Mouse (Mus musculus) erythroblast, embryonic 14.5 days (primary cell): ENCODE measurements at regions not wholly inside any gene's neighbourhood (a gene's known extent, or its start where the extent isn't known, plus 50 kb on each side); places are given as distances from the start of the nearest gene placed in this dataset.

ENCODE experiments used
- H3K27me3 ChIP-seq: 2 replicates; pipeline ENCODE4 v1.6.1; 2012; ENCODE audit warnings: inconsistent platforms; ENCODE audit not compliant: control insufficient read depth
- H3K36me3 ChIP-seq: 2 replicates; pipeline ENCODE4 v1.6.1; 2012; ENCODE audit warnings: mild to moderate bottlenecking, inconsistent platforms; ENCODE audit not compliant: control insufficient read depth
- H3K4me1 ChIP-seq: 2 replicates; pipeline ENCODE4 v1.6.1; 2012; ENCODE audit warnings: inconsistent platforms; ENCODE audit not compliant: control insufficient read depth
- H3K4me3 ChIP-seq: replicated peaks from 2 replicates; pipeline ENCODE3; 2012; ENCODE audit warnings: moderate library complexity, mild to moderate bottlenecking, inconsistent platforms
- H3K9me3 ChIP-seq: 2 replicates; pipeline ENCODE4 v1.6.1; 2012; ENCODE audit warnings: low read length, inconsistent platforms, mixed read lengths; ENCODE audit not compliant: control insufficient read depth
- GATA1 ChIP-seq: IDR thresholded peaks from 2 replicates; pipeline ENCODE4 v1.6.1; 2012; ENCODE audit warnings: low read length, inconsistent platforms, mixed read lengths
- TAL1 ChIP-seq: IDR thresholded peaks from 3 replicates; pipeline ENCODE4 v1.6.1; 2012; ENCODE audit warnings: low read length, inconsistent platforms, mixed read lengths

DNA sequence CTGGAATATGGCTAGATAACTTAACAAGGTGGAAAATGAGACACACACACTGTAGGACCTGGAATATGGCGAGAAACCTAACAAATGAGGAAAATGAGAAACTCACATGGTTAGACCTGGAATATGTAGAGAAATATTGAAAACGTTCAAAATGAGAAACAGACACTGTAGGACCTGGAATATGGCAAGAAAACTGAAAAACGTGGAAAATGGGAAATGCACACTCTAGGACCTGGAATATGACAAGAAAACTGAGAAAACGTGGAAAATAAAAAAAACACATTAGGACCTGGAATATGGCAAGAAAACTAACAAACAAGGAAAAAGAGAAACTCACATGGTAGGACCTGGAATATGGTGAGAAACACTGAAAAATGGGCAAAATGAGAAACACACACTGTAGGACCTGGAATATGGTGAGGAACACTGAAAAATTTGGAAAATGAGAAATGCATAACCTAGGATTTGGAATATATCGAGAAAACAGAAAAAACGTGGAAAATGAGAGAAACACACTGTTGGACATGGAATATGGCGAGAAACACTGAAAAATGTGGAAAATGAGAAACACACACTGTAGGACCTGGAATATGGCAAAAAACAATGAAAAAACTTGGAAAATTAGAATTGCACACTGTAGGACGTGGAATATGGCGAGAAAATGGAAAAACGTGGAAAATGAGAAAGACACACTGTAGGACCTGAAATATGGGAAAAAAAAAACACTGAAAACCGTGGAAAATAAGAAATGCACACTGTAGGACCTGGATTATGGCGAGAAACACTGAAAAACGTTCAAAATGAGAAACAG, 77.3 kb upstream of the Vmn1r2 start:
- H3K4me1 ChIP-seq: no peaks in the 10 kb centered on the region
- H3K4me3 ChIP-seq: no peak overlapping the region
- peaks cover 36% of the 10 kb centered on the region for H3K9me3 ChIP-seq
- no peaks in the 10 kb centered on the region for H3K36me3 ChIP-seq
- H3K27me3 ChIP-seq: no peaks in the 10 kb centered on the region
- TF ChIP-seq TAL1 (no peak), GATA1 (no peak)

DNA sequence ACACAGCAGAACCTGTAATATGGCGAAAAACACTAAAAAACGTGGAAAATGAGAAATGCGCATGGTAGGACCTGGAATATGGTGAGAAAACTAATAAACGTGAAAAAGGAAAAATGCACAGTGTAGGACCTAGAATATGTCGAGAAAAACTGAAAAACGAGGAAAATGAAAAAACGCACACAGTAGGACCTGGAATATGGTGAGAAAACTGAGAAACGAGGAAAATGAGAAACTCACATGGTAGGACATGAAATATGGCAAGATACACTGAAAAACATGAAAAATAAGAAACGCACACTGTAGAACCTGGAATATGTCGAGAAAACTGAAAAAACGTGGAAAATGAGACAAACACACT, 76.8 kb upstream of the Vmn1r2 start:
- TF ChIP-seq TAL1: no peak
- TF ChIP-seq GATA1: no peak
- peaks cover 30% of the 10 kb centered on the region for H3K9me3 ChIP-seq
- H3K27me3 ChIP-seq: no peaks in the 10 kb centered on the region
- no peaks in the 10 kb centered on the region for H3K4me1 ChIP-seq
- H3K36me3 ChIP-seq: no peaks in the 10 kb centered on the region
- no peak overlapping the region for H3K4me3 ChIP-seq

DNA sequence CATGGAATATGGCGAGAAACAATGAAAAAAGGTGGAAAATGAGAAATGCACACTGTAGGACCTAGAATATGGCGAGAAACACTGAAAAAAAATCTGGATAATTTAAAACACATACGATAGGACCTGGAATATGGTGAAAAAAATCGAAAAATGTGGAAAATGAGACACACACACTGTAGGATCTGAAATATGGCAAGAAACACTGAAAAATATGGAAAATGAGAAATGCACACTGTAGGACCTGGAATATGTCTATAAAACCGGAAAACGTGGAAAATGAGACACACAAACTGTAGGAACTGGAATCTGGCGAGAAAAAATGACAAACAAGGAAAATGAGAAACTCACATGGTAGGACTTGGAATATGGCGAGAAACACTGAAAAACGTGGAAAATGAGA, 76.4 kb upstream of the Vmn1r2 start:
- Histone ChIP-seq H3K27me3 (no peaks in the 10 kb centered on the region), H3K4me1 (no peaks in the 10 kb centered on the region), H3K9me3 (peaks cover 26% of the 10 kb centered on the region), H3K36me3 (no peaks in the 10 kb centered on the region), H3K4me3 (no peak overlapping the region)
- TF ChIP-seq GATA1 (no peak), TAL1 (no peak)
